Mouse (Mus musculus) natural killer cell, adult 2 months (primary cell): ENCODE data around the gene Iqch.
"Not testable (repeated sequence)": the region's sequence is repeated elsewhere in the genome, so short reads cannot be mapped to it uniquely, and the experiment has no call there.

Source experiments
- DNase-seq, 2 experiments: peaks; one replicate each; pipeline ENCODE4 v3.0.0; 2022; ENCODE audit warnings: low spot score in 2 of 2

The Iqch gene

DNA sequence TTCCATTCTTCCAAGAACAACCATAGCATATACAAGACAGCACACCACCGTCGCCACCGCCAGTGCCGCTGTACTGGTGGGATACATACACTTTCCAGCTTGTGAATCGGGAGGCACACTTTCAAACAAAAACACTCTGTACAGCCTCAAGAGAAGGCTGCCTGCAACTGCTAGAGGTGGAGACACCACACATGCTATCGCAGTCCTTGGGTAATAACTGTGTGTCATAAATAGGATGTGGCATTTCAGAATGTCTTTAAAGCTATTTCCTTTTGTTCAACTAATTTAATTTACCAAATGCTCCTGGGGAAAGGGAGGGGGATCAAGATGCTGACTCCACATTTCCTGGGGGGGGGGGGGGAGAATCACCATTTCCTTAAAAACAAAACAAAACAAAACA, 34.0 kb downstream of the Iqch start:
- DNase-seq = no peak

GRCm38 (mm10) chr9:63563436-63563835, 38.9 kb downstream of the Iqch start:
- no peak for DNase-seq

GRCm38 (mm10) chr9:63561931-63562330, 40.4 kb downstream of the Iqch start:
- DNase-seq = no peak

- DNase-seq = no peak
Observed at GRCm38 (mm10) chr9:63556933-63557332, 45.4 kb downstream of the Iqch start.

DNA sequence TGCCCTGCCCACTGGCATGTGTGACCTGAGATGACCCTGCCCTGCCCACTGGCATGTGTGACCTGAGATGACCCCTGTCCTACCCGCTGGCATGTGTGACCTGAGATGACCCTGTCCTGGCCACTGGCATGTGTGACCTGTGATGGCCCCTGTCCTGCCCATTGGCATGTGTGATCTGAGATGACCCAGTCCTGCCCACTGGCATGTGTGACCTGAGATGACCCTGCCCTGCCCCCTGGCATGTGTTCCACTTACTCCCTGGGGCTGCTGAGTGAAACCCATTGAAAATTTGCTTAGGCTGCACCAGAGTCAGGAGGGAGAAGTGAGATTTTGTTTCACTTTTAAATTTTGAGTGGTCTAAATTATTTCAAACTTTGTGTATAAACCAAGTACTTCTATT, 46.0 kb downstream of the Iqch start:
- DNase-seq = no peak

DNA sequence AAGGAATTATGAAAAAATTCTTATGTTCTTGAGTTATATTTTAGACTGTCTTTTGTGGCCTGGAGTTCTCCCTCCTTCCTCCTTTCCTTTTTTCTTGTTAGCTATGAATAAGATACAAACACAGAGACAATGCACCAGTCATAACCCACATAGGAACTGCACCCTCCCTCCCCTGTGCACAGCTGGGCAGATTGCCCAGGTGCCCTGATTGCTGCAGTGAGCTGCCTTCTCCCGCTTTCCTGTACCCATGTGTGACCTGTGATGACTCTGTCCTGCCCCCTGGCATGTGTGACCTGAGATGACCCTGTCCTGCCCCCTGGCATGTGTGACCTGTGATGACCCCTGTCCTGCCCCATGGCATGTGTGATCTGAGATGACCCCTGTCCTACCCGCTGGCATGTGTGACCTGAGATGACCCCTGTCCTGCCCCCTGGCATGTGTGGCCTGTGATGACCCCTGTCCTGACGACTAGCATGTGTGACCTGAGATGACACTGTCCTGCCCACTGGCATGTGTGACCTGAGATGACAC, 46.8 kb downstream of the Iqch start:
- DNase-seq = no peak

- DNase-seq = no peak
Observed at GRCm38 (mm10) chr9:63553628-63554027, 48.7 kb downstream of the Iqch start.

DNA sequence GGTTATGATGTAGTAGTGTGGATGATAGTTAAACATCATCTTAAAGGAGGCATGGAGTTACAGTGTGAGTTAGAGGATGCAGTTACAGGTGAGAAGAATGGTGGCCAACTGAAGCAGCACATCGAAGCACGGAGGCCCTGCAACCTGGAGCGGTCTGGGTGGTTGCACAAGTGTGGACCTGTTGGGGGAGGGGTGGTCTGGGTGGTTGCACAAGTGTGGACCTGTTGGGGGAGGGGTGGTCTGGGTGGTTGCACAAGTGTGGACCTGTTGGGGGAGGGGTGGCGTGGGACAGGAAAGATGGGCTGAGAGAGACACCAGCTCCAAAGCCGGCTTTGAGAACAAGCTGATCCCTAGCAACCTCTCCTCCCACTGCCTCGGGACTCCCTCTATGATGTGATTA, 51.6 kb downstream of the Iqch start:
- DNase-seq = not testable (repeated sequence)

GRCm38 (mm10) chr9:63548966-63549365, 53.3 kb downstream of the Iqch start:
- DNase-seq = no peak

DNA sequence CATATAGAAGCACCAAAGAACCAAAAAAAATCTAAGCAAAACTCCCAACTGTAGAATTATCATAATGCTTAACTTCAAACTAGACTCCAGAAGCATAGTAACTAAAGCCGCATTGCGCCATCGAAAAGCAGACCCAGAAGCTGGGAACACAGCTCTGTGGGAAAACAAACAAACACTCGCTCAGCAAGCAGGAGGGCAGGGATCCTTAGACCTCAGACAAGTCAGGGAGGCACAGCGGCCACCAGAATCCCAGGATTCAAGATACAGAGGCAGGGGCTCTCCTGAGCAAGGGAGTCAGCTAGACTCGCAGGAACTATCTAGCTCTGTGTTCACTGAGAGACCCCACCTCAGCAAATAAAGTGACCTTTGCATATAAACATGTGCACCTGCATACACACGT, 60.4 kb downstream of the Iqch start:
- no peak for DNase-seq

GRCm38 (mm10) chr9:63541301-63541700, 61.0 kb downstream of the Iqch start:
- DNase-seq = no peak

DNA sequence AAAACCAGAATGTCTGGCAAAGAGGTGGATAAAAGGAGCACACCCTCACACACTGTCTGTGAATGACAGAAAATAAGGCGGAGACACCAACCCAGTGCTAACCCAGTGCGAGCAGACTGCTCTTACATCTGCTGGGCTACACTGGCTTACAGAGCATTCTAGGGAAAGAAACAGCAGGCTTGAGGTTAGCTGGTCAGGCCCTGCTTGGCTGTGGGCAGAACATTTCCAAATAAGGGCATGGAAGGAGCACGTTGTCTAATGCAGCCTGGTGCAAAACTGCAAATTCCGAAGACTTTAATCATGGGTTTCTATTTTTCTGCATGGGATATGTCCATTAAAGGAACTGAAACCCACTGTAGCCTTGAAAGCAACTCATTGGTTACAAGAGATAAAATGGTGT, 64.8 kb downstream of the Iqch start:
- DNase-seq = no peak

- DNase-seq = no peak
Observed at GRCm38 (mm10) chr9:63535042-63535441, 67.3 kb downstream of the Iqch start.

DNA sequence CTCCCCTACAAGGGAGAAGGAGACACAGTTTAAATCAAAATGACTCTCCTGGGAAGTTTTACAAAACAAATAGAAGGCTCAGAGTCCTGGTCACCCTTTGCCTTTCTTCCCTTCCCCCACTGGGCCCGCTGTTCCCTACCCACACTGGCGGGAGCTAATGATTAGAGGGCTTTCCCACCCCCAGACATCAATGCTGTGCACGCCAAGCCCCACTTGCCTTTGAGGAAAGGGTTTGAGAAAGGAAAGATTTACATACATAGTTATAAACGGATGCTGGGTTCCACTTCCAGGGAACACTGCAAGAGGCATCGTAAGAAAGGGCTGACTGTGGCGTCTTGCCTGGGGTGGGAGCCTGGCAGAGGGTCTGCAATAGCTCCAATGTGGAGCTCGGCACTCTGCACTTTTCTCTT, 67.9 kb downstream of the Iqch start:
- DNase-seq = no peak

- no peak for DNase-seq
Observed at GRCm38 (mm10) chr9:63532966-63533711, 69.2 kb downstream of the Iqch start.

- DNase-seq = no peak
Observed at GRCm38 (mm10) chr9:63523937-63524253, 78.4 kb downstream of the Iqch start.

DNA sequence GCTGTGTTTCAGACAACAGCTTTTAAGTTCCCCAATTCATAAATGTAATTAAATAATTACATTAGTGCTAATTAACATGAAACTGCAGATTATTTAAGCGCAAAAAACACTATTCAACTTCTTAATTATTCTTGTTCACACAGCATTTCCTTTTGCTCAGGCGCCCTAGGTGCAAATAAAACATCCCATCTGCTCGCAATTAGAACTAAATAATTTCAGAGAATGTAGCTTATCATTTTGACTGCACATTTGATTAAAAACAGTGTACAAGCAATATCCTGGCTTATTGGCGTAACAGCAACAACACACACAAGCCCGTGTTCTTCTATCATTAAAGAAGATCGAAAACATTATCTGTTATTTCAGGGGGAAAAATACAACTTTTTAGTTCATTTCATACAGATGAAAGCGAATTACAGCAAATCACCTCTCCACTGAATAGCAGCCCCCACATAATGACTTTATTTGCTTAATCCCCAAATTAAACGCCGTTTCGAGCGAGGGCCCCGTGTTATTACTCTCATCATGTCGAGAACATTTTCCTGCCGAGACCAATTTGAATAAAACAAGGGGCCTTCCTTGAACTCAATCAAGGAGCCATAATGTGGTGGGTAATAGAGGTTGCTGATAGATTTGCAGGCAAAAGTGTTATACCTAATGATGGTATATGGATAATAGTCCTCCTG, 78.9 kb downstream of the Iqch start:
- DNase-seq = no peak

GRCm38 (mm10) chr9:63512851-63513250, 89.4 kb downstream of the Iqch start:
- no peak for DNase-seq

DNA sequence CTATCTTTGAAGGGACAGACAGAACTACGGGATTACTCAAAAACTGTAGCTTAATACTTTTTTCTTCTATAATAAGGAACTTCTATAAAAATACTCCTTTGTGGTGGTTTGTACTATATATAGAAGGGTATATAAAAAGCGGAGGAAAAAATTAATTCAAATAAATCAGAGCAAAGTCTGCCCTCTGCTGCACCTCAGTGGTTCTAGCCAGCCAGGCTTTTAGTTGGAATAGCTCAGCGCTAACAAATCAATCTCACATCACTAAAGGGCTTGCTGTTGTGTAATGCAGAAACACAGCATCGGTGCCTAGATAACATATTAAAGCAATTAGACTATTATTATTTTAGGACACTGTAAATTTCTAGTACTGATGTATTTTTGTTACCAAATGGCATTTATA, 91.3 kb downstream of the Iqch start:
- no peak for DNase-seq

DNA sequence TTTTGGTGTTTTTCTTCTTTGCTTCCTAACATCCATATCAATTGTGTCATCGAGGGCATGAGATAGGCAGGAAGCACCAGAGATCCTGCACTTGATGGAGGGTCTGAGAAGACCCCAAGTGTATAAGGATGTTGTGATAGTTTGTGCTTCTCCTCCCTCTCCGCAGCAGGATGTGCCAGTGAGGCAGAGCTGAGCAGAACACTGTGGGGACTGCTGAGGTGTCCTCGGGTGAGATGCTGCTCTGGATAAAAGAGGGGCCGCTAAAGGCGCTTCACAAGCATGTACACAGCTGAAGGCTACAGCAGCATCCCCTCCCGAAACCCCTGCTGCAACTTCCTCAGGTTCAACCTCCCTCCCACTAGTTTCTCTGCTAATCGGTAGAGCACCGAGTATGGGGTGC, 95.2 kb downstream of the Iqch start:
- no peak for DNase-seq

DNA sequence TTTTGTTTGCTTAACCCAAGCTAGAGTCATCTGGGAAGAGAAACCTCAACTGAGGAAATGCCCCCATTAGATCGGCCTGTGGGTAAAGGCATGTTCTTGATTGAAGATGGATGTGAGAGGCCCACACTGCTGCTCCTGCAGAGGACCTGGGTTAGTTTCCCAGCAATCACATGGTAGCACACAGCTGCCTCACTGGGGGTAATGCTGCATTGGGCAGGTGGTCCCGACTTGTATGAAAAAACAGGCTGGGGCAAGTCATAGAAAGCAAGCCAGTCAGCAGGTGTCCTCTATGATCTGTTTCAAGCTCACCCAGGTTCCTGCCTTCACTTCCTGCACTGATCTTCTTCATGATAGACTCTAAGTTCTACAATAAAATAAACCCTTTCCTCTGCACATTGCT, 98.4 kb downstream of the Iqch start:
- no peak for DNase-seq

- no peak for DNase-seq
Observed at GRCm38 (mm10) chr9:63501516-63501915, 100.8 kb downstream of the Iqch start.

- DNase-seq = no peak
Observed at GRCm38 (mm10) chr9:63499912-63500311, 102.4 kb downstream of the Iqch start.
